Mouse (Mus musculus) MEL (cell line): ENCODE results near the gene Uckl1.

Experiments
- CTCF ChIP-seq, 3 experiments: IDR thresholded peaks in 2 of 3; conservative IDR thresholded peaks in 1 of 3; 2 replicates each; pipeline ENCODE4 v1.5.1; 2011 to 2012; ENCODE audit warnings: low read length in 3 of 3, low read depth in 2 of 3, mild to moderate bottlenecking in 2 of 3, improper control_type of control experiment in 1 of 3, inconsistent platforms in 1 of 3, mixed read lengths in 1 of 3, moderate library complexity in 1 of 3; ENCODE audit not compliant: control insufficient read depth in 1 of 3, insufficient read depth in 1 of 3, poor library complexity in 1 of 3, severe bottlenecking in 1 of 3
- EP300 ChIP-seq, 2 experiments: IDR thresholded peaks; 2 replicates each; pipeline ENCODE4 v1.6.1; 2011; ENCODE audit warnings: improper control_type of control experiment in 2 of 2, low read length in 2 of 2, low read depth in 1 of 2, mild to moderate bottlenecking in 1 of 2
- GATA1 ChIP-seq: IDR thresholded peaks from 2 replicates; pipeline ENCODE4 v1.6.1; 2011; ENCODE audit warnings: low read depth, low read length, improper control_type of control experiment
- MYC ChIP-seq: IDR thresholded peaks from 2 replicates; pipeline ENCODE4 v1.6.1; 2011; ENCODE audit warnings: low read depth, mild to moderate bottlenecking, low read length, improper control_type of control experiment, moderate library complexity
- ZNF384 ChIP-seq: IDR thresholded peaks from 2 replicates; pipeline ENCODE4 v1.6.1; 2012; ENCODE audit warnings: low read depth, mild to moderate bottlenecking, inconsistent platforms, low read length, improper control_type of control experiment

DNA sequence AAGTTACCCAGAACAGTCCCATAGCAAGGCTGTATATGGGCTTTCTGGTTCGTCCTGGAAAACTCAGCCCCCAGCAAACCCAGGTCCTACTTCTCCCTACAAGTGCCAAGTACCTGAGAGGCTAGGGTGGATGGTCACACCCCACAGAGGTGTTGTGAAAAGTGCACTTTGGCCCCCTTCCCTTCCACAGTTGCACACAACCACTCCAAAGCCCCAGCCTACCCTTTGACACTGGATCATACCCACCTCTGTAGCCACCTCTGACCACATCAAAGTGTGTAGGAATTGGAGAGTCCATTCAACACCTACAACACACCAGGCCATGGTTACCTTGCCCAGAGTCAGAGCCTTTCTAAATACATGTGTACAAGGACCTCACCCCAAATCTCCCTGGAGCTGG, 1.8 kb downstream of the Uckl1 start:
- TF ChIP-seq EP300 (IDR thresholded peaks at IDR 0.05; ENCODE audit: low read depth in 1 of 2, low read length in 2 of 2) (no peak), ZNF384 (no peak), CTCF (IDR thresholded peaks at IDR 0.05 in 2 of 3, conservative IDR thresholded peaks at IDR 0.05 in 1 of 3; ENCODE audit: control insufficient read depth in 1 of 3, insufficient read depth in 1 of 3, low read depth in 2 of 3, low read length in 3 of 3, poor library complexity in 1 of 3, severe bottlenecking in 1 of 3) (no peak), MYC (no peak), GATA1 (no peak)
